Mouse (Mus musculus) left cerebral cortex, postnatal 10 days (tissue): ENCODE measurements around the gene Tceal9. TPM values are rescaled to one million over a fixed set of nuclear protein-coding genes. Genes with fewer than 3 reads are reported as not detected.
"Not testable (repeated sequence)": the region's sequence is repeated elsewhere in the genome, so short reads cannot be mapped to it uniquely, and the experiment has no call there.

Experiments
- DNase-seq, 2 experiments: peaks; one replicate each; pipeline ENCODE4 v3.0.0; 2021 to 2022; ENCODE audit warnings: low spot score in 2 of 2, mixed read lengths in 1 of 2; ENCODE audit errors: extremely low spot score in 1 of 2
- intact Hi-C: fragments of 180-260 bp; cut with DNase I; formaldehyde crosslinking; loops from one replicate; pipeline ENCODE4 v1.15.1; 2025
- total RNA-seq, 2 experiments: library from RNA; stranded (reverse); gene quantifications; 2 replicates each; pipeline ENCODE4 v1.2.3; 2021

The Tceal9 gene
- total RNA-seq, 2 experiments from 2014 or later = 98.1 to 98.8 TPM

GRCm38 (mm10) chrX:136268173-136268572 is 23.3 kb downstream of the Tceal9 start:
- intact Hi-C loops = no loop called here
- DNase-seq = no peak

DNA sequence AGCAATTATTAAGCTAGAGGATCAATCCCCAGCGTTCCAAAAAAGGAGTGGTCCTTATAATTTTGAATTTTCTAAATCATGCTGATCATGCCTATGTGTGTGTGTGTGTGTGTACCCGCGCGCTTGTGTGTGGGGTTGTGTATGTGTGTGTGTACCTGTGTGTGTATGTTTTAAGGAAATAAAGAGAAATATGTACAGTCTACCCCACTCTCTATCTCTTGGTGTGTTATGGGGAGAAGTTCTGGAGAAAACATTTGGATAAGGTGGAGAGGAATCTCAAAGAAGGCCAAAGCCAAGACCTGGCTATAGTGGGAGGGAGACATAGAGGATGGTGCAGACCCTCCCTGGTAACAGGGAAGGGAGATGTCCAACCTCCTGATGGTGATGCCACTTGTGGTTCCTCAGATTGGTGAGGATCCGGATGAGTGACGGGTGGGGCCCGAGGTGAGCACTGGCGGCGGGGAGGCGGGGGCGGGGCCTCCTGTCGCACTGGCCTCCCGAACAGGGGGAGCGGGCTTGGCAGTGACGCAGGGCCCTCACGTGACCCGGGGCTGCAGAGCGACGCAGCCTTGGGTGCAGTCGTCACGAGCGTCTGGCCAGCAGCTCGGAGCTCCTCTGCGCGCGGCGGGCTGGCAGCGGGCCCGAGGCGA is 25.0 kb downstream of the Tceal9 start, which contains the start of gene Bex3:
Gene Bex3, plus strand, starts transcription at position 511 of the 650 bp plus-strand sequence.
- intact Hi-C loops = not testable (repeated sequence)
- peak; percentile 42 to 63 for DNase-seq

DNA sequence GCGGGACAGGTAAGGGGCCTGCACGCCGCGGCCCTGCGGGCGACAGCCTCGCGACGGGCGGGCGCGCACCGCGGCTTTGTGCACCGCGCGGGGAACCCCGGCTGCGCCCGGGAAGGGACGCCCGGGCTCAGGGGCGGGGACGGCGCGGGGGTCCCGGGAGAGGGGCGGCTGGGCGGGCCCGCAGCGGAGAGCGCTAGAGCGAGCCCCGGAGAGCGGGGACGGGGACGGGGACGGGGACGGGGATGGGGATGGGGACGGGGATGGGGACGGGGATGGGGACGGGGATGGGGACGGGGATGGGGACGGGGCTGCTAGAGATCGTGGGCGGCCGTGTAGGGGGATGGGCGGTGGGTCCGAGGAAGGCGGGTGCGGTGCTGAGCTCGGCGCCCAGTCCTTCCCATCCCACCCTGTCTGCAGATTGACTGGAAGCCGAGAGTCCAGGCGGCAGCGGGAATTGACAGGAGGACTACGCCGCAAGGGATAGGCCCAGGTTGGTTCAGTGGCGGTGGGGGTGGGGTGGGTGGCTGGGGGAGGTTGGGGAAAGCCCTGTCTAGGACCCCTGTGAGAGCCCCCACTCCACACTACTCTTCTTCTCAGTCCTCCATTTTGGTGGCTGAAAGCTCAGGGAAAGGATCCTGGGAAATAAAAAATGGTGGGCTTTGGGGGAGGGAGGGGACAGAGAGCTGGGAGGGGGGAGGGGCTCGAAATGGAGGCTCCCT is 25.7 kb downstream of the Tceal9 start:
- intact Hi-C loops = not testable (repeated sequence)
- peak in 1 of 2 experiments; percentile 28 for DNase-seq

DNA sequence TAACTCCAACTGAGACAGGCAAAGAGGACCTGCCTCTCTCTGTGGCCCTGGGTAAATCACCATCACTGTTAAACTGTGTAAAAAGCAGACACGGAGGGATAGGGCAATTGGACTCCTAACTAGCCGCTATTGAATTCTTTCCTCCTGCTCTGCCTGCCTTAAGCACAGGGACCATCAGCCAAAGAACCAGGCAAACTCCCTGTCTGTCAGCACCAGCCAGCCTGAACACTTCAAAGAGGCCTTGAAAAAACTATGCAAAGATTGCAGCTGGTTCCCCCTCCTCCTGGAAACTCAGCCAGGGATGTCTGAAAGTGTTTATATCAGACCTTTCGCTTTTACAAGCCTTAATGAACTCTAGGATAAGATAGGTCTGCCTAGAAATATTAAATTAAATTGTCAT is 29.7 kb downstream of the Tceal9 start:
- intact Hi-C loops = no loop called here
- no peak for DNase-seq

GRCm38 (mm10) chrX:136275386-136275785 is 30.5 kb downstream of the Tceal9 start:
- no peak for DNase-seq
- intact Hi-C loops = no loop called here

DNA sequence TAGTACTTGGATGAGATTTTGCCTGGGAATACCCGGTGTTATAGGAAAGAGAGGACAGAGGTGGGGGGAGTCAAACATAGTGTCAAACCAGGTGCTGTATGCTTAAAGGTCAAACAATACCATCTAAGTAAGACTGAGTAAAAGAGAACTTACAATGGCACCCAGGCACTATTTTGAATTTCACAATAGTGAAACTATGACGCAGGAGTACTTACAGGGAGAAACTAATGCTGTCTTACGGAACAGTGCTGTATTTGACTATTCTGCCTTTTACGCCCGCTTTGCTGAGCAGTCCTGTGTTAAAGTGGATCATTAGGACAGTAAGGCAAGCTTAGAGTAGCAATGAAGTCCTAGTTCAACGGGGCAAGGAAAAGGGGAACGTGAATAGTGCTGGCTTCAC is 32.7 kb downstream of the Tceal9 start:
- intact Hi-C loops = no loop called here
- DNase-seq = no peak

GRCm38 (mm10) chrX:136278401-136278800 is 33.5 kb downstream of the Tceal9 start:
- intact Hi-C loops = no loop called here
- DNase-seq = no peak

- no peak for DNase-seq
- intact Hi-C loops = no loop called here
These were observed 34.5 kb downstream of the Tceal9 start for GRCm38 (mm10) chrX:136279410-136279809.

DNA sequence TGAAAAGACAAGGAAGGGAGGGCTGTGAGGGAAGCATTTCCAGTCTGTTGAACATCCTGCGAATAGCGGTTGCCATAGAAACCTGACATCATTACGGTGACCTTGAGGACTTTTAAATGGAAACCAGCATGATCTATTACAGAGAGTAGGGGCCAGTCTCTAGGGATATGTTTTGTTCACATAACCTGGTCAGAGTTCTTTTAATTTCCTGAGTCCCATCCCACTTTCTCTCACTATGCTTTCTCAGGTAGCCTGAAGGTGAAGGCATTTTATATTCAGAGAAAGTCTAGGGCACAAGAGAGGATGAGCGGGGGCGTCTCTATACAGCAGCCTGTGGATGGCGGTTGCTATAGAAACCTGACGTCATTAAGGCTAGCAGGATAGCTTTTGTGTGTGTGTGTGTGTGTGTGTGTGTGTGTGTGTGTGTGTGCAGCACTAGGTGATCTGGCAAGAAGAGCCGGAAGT is 46.0 kb downstream of the Tceal9 start:
- intact Hi-C loops = no loop called here
- peak; percentile 34 to 35 for DNase-seq

Other genes starting within 250 kb of the Tceal9 start
- 100 to 1,000 TPM in 1 of 2 experiments, 10 to 100 TPM in 1; 85.8 to 109 TPM for gene Arxes1, start 211.7 kb upstream of the Tceal9 start, total RNA-seq
- 100 to 1,000 TPM; 440 to 449 TPM for gene Bex2, start 176.8 kb upstream of the Tceal9 start, total RNA-seq
- under 1 TPM; 0.15 to 0.22 TPM for gene Nxf3, start 159.8 kb upstream of the Tceal9 start, total RNA-seq
- gene Bex4, start 106.1 kb upstream of the Tceal9 start, total RNA-seq = 10 to 100 TPM; 42.2 to 47.0 TPM
- 10 to 100 TPM; 36.7 to 51.6 TPM for gene Tceal8, start 72.7 kb upstream of the Tceal9 start, total RNA-seq
- gene Tceal5, start 41.2 kb upstream of the Tceal9 start, total RNA-seq = 100 to 1,000 TPM in 1 of 2 experiments, 10 to 100 TPM in 1; 98.6 to 110 TPM
- 1 to 10 TPM; 4.7 to 8.1 TPM for gene Tceal7, start 30.3 kb upstream of the Tceal9 start, total RNA-seq
- gene Bex1, start 29.6 kb upstream of the Tceal9 start, total RNA-seq = 100 to 1,000 TPM; 151 to 158 TPM
- gene Bex3, start 25.2 kb downstream of the Tceal9 start, total RNA-seq = 100 to 1,000 TPM; 401 to 439 TPM